Mouse (Mus musculus) embryonic facial prominence, embryonic 13.5 days (tissue): Measurements from ENCODE around the gene Zg16. TPM values are rescaled to one million over a fixed set of nuclear protein-coding genes. Genes with fewer than 3 reads are reported as not detected.
A peak's percentile ranks its signal among the peaks of the same experiment; 100 is the strongest.

Experiments
- ATAC-seq: fragments of 200-750 bp; cut with Nextera tagmentation; 2 replicates; pipeline ENCODE4 v1.8.0; 2017; ENCODE audit warnings: low read depth; ENCODE audit not compliant: insufficient number of reproducible peaks, insufficient read depth, low FRiP score, low TSS enrichment
- H3K27ac ChIP-seq: fragments of 300-500 bp; sonication (generic); 2 replicates; pipeline ENCODE4 v1.5.1; 2015; ENCODE audit warnings: moderate library complexity, mild to moderate bottlenecking, inconsistent platforms
- H3K27me3 ChIP-seq: fragments of 300-500 bp; sonication (generic); 2 replicates; pipeline ENCODE4 v1.6.1; 2015; ENCODE audit warnings: mild to moderate bottlenecking, inconsistent platforms
- H3K36me3 ChIP-seq: fragments of 300-500 bp; sonication (generic); 2 replicates; pipeline ENCODE4 v1.6.1; 2015; ENCODE audit warnings: mild to moderate bottlenecking, inconsistent platforms
- H3K4me1 ChIP-seq: fragments of 300-500 bp; sonication (generic); 2 replicates; pipeline ENCODE4 v1.6.1; 2015; ENCODE audit warnings: inconsistent platforms
- H3K4me2 ChIP-seq: fragments of 300-500 bp; sonication (generic); 2 replicates; pipeline ENCODE4 v1.6.1; 2015; ENCODE audit warnings: moderate library complexity, mild to moderate bottlenecking, inconsistent platforms
- H3K4me3 ChIP-seq: fragments of 300-500 bp; sonication (generic); 2 replicates; pipeline ENCODE4 v1.5.1; 2015; ENCODE audit warnings: mild to moderate bottlenecking, inconsistent platforms
- H3K9ac ChIP-seq: fragments of 300-500 bp; sonication (generic); 2 replicates; pipeline ENCODE4 v1.6.1; 2015; ENCODE audit warnings: mild to moderate bottlenecking, inconsistent platforms
- H3K9me3 ChIP-seq: fragments of 300-500 bp; sonication (generic); 2 replicates; pipeline ENCODE4 v1.6.1; 2016; ENCODE audit warnings: inconsistent platforms
- WGBS: fragments of 180-500 bp; shearing (Covaris S2); methylation state at CpG from one replicate; pipeline ENCODE4 v1.1.7; 2015; ENCODE audit warnings: mixed read lengths; 5-methylcytosine and 5-hydroxymethylcytosine counted together
- microRNA-seq: library from miRNA; unstranded; fragments of <30 nt; microRNA quantifications from one replicate; pipeline ENCODE4, GENCODE M21; 2016
- polyA plus RNA-seq: library from polyadenylated mRNA; unstranded; fragments of >200 nt; fragmentation: Nextera tagmentation; extraction: Ambion mirVana; gene quantifications from 2 replicates; pipeline ENCODE4 v1.2.1, GENCODE M21; 2015

Zg16 gene
- polyA plus RNA-seq, 1 experiment from 2014 or later: not detected

DNA sequence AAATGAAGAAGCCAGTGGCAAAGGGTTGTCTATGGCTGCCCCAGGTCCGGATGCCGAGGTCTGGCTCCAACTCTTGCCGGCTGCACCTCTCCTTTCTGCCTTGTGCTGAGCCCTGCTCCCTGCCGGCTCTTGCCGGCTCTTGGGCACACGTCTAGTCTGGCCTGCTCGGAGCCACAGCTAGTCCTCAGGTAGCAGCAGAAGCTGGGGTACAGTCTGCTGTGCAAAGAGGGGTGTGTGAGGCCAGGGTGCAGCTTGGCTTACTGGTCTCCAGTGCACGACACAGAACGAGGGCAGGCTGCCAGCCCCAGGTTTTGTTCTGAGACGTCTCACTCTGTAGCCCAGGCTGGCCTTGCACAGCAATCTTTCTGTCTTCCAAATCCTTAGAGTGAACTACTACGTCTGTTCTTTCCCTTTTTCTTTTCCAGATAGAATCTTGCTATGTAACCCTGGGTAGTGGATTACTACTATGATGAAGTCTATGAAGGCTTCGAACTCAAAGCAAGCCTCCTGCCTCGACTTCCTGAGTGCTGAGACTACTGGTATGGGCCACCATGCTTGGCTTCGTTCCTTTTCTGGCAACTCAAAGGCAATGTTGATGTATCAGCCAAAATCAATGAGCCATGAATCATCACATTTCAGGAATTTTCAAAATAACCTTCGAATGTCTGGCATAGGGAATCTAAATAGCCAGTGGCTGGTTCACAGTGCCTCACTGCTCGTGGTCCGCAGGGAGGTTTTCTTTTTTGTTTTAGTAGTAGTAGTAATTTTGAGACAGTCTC lies 77.6 kb downstream of the Zg16 start:
- Histone ChIP-seq H3K9ac (no peak overlapping the region), H3K36me3 (peaks cover 39% of the 10 kb centered on the region), H3K27ac (no peak overlapping the region), H3K4me2 (no peak overlapping the region), H3K9me3 (no peaks in the 10 kb centered on the region), H3K4me3 (no peak overlapping the region), H3K27me3 (no peaks in the 10 kb centered on the region), H3K4me1 (peaks cover 17% of the 10 kb centered on the region)
- WGBS: 81% methylated on average over 17 of the region's 17 CpGs
- ATAC-seq: no peak

DNA sequence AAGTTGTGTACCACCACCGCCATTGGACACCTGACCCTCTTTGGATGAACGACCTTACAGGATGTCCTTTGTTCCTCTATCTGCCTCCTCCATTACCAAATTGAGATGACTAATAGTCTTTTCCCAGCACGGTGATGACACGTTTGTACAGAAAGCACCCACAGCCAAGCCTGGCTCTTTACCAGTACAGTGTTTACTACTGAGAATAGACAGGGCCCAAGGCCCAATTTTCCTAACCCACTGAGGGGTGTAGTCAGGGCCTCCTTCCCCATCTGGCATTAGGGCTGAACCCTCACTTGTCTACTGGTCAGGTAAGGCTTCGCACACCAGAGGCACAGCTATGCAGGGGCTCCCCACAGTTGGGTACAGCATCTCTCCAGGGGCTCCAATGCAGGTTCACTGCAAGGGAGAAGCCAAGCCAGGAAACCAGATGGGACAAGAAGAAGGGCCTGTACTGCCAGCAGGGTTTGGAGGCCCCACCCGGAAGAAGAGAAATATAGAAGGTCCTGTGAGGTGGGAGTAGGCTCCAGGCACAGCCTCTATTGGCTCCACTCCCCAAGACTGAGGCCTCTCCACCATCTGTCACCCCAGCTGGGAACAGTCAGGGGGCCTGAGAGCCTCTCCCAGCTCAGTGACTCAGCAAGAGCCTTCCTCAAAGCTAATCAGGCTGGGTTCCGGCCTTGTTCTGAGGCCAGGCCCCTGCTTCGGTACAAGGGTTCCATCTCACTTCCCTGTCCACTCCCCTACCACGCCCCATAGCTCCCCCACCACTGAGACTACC lies 78.7 kb downstream of the Zg16 start:
- peak overlapping the region; percentile 40; the same call in 1 of the 2 replicates for H3K9ac ChIP-seq
- ATAC-seq: 0 out of 2 replicates have a peak, but pooled peaks have one; percentile 35
- H3K36me3 ChIP-seq: peaks cover 28% of the 10 kb centered on the region
- peaks cover 12% of the 10 kb centered on the region for H3K4me1 ChIP-seq
- H3K4me3 ChIP-seq: no peak overlapping the region
- peak overlapping the region; percentile 22; the same call in 1 of the 2 replicates for H3K27ac ChIP-seq
- 70% methylated on average over 9 of the region's 9 CpGs for WGBS
- no peaks in the 10 kb centered on the region for H3K9me3 ChIP-seq
- no peak overlapping the region for H3K4me2 ChIP-seq
- H3K27me3 ChIP-seq: no peaks in the 10 kb centered on the region

DNA sequence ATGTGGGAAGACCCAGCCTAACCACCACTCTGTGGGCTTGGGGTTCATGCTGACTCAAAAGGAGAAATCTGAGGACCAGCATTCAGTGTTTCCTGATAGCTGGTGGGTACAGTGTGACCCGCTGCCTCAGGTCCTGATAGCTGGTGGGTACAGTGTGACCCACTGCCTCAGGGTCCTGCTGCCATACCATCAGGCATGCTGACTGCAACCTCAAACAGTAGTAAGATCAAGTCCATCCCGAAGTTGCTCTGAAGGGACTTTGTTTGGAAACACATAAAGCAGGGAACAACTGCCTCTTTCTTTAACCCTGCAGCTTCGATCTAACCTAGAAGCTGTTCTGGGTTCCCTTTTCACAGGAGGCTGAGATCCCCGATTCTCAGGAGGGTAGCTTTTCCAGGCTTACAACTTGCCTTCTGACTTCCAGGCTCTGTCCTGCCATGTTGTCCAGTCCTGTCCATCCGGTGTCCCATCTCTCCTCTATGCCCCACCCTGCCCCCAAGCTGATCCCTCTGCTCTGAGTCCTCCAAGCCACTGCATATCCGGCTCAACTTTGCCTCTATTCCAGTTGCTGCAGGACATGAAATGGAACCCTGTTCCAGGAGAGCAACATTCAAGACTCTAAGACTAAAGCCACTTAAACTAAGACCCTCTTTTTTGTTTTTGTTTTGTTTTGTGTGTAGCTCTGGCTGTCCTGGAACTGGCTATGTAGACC lies 79.7 kb downstream of the Zg16 start:
- H3K27me3 ChIP-seq: no peaks in the 10 kb centered on the region
- 73% methylated on average over 6 of the region's 6 CpGs for WGBS
- H3K4me2 ChIP-seq: no peak overlapping the region
- H3K4me3 ChIP-seq: no peak overlapping the region
- H3K36me3 ChIP-seq: peaks cover 19% of the 10 kb centered on the region
- no peak for ATAC-seq
- H3K4me1 ChIP-seq: peaks cover 12% of the 10 kb centered on the region
- 0 out of 2 replicates have a peak overlapping the region, but pooled peaks have one; percentile 27 for H3K9ac ChIP-seq
- H3K27ac ChIP-seq: no peak overlapping the region
- H3K9me3 ChIP-seq: no peaks in the 10 kb centered on the region

DNA sequence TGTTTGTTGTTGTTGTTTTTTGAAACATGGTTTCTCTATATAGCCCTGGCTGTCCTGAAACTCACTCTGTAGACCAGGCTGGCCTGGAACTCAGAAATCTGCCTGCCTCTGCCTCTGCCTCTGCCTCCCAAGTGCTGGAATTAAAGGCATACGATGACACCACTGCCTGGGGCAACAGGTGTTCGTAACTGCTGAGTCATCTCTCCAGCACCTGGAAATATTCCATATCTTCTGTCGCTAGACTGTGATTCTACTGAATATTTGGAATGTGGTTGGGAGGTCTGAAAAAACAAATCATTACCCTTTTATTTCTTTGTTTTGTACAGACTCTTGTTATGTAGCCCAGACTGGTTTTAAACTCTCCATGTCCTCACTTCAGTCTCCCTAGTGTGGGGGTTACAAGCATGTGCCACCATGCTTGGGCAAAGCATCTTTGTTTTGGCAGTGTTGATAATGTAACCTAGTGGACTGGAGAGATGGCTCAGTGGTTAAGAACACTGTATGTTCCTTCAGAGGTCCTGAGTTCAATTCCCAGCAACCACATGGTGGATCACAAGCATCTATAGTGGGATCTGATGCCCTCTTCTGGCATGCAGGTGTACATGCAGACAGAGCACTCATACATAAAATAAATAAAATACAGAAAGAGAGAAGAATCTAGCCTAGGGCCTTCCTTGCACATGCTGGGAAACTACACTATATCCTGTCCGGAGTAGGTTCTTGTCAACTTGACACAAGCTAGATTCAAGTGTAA lies 82.8 kb downstream of the Zg16 start:
- Histone ChIP-seq H3K9me3 (no peaks in the 10 kb centered on the region), H3K4me1 (peaks cover 12% of the 10 kb centered on the region), H3K9ac (no peak overlapping the region), H3K27me3 (no peaks in the 10 kb centered on the region), H3K27ac (no peak overlapping the region), H3K4me3 (no peak overlapping the region), H3K4me2 (no peak overlapping the region), H3K36me3 (no peaks in the 10 kb centered on the region)
- WGBS: 87% methylated on average over 4 of the region's 4 CpGs
- ATAC-seq: no peak

DNA sequence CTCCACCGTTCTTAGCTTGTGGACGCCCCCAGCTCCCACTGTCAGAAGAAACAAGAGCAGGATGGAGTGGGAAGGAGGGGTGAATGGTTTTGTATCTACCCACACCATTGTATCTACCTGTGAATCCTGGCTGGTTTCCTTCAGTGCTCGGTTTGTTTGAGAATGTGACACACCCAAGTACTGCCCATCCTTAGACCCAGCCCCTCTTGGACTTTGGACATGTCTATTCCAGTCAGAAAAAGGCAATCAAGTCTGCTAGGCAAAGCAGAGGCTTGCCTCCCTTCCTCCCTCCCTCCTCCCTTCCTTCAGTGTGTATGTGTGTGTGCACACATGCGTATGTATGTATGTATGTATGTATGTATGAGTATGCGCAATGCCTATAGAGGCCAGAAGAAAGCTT lies 83.5 kb downstream of the Zg16 start:
- H3K9me3 ChIP-seq: no peaks in the 10 kb centered on the region
- H3K36me3 ChIP-seq: no peaks in the 10 kb centered on the region
- no peak overlapping the region for H3K4me3 ChIP-seq
- no peak overlapping the region for H3K4me2 ChIP-seq
- H3K27me3 ChIP-seq: no peaks in the 10 kb centered on the region
- ATAC-seq: no peak
- no peak overlapping the region for H3K9ac ChIP-seq
- peaks cover 8% of the 10 kb centered on the region for H3K4me1 ChIP-seq
- 89% methylated on average over 5 of the region's 5 CpGs for WGBS
- no peak overlapping the region for H3K27ac ChIP-seq

Small RNAs within 50 kb of the gene (microRNA-seq; reads per million reads assigned to microRNA genes)
- gene Gm44343: not detected

Other genes starting within 250 kb of the Zg16 start
- 1.6 and 1.9 TPM in 2 replicates for gene Doc2a, start 239.9 kb downstream of the Zg16 start, polyA plus RNA-seq
- gene Hirip3, start 225.4 kb downstream of the Zg16 start, polyA plus RNA-seq: 37.5 and 43.0 TPM in 2 replicates
- 84.1 and 108 TPM in 2 replicates for gene Ino80e, start 225.0 kb downstream of the Zg16 start, polyA plus RNA-seq
- gene Taok2, start 202.6 kb downstream of the Zg16 start, polyA plus RNA-seq: 53.4 and 53.6 TPM in 2 replicates
- gene Tmem219, start 164.4 kb downstream of the Zg16 start, polyA plus RNA-seq: 28.3 and 28.6 TPM in 2 replicates
- 17.8 and 19.8 TPM in 2 replicates for gene Kctd13, start 158.4 kb downstream of the Zg16 start, polyA plus RNA-seq
- gene Asphd1, start 137.7 kb downstream of the Zg16 start, polyA plus RNA-seq: 0.13 and 0.25 TPM in 2 replicates
- 0.76 and 0.77 TPM in 2 replicates for gene Sez6l2, start 136.8 kb downstream of the Zg16 start, polyA plus RNA-seq
- 95.8 and 97.0 TPM in 2 replicates for gene Cdipt, start 111.4 kb downstream of the Zg16 start, polyA plus RNA-seq
- 1.3 and 1.7 TPM in 2 replicates for gene Cdiptos, start 111.2 kb downstream of the Zg16 start, polyA plus RNA-seq
- 5.3 and 7.1 TPM in 2 replicates for gene Mvp, start 72.7 kb downstream of the Zg16 start, polyA plus RNA-seq
- 0.47 TPM in 1 of 2 replicates, not detected in the other for gene Pagr1b, start 70.8 kb downstream of the Zg16 start, polyA plus RNA-seq
- gene Pagr1a, start 70.0 kb downstream of the Zg16 start, polyA plus RNA-seq: 50.4 and 53.7 TPM in 2 replicates
- gene Gm42742, start 66.2 kb downstream of the Zg16 start, polyA plus RNA-seq: 83.4 and 89.6 TPM in 2 replicates
- gene Prrt2, start 66.1 kb downstream of the Zg16 start, polyA plus RNA-seq: 13.1 and 16.9 TPM in 2 replicates
- gene Maz, start 60.3 kb downstream of the Zg16 start, polyA plus RNA-seq: 63.6 and 73.0 TPM in 2 replicates
- 99.4 and 124 TPM in 2 replicates for gene Kif22, start 44.9 kb downstream of the Zg16 start, polyA plus RNA-seq
- 1.8 and 2.0 TPM in 2 replicates for gene AI467606, start 4.0 kb upstream of the Zg16 start, polyA plus RNA-seq
- 1.1 and 1.2 TPM in 2 replicates for gene Qprt, start 34.9 kb upstream of the Zg16 start, polyA plus RNA-seq
- 0.15 and 0.25 TPM in 2 replicates for gene Spn, start 50.5 kb upstream of the Zg16 start, polyA plus RNA-seq
- gene Cd2bp2, start 108.7 kb upstream of the Zg16 start, polyA plus RNA-seq: 68.3 and 73.3 TPM in 2 replicates
- gene Tbc1d10b, start 121.1 kb upstream of the Zg16 start, polyA plus RNA-seq: 30.4 and 32.0 TPM in 2 replicates
- 34.1 and 41.1 TPM in 2 replicates for gene Mylpf, start 121.6 kb upstream of the Zg16 start, polyA plus RNA-seq
- 53.7 and 55.0 TPM in 2 replicates for gene Zfp553, start 145.7 kb upstream of the Zg16 start, polyA plus RNA-seq
- gene Sept1, start 145.8 kb upstream of the Zg16 start, polyA plus RNA-seq: 26.9 and 29.6 TPM in 2 replicates
- gene Zfp771, start 156.9 kb upstream of the Zg16 start, polyA plus RNA-seq: 78.2 and 83.9 TPM in 2 replicates
- gene Dctpp1, start 173.4 kb upstream of the Zg16 start, polyA plus RNA-seq: 156 and 206 TPM in 2 replicates
- 63.4 and 64.1 TPM in 2 replicates for gene Sephs2, start 186.7 kb upstream of the Zg16 start, polyA plus RNA-seq
- 0.52 and 1.1 TPM in 2 replicates for gene Itgal, start 208.9 kb upstream of the Zg16 start, polyA plus RNA-seq